Mouse (Mus musculus) adrenal gland, adult 8-10 months (tissue): ENCODE measurements around the gene Cbfa2t2. TPM values are rescaled to one million over a fixed set of nuclear protein-coding genes. Genes with fewer than 3 reads are reported as not detected.

Source experiments
- DNase-seq: peaks from one replicate; pipeline ENCODE4 v3.0.0; 2022
- total RNA-seq, 4 experiments: library from RNA; stranded (reverse); gene quantifications; 2 replicates each; pipeline ENCODE4 v1.2.4; 2022

Cbfa2t2 gene
- total RNA-seq, 4 experiments from 2014 or later = 34.0 to 55.4 (median 43.4) TPM

- DNase-seq = no peak
Measured at GRCm38 (mm10) chr2:154539720-154540119, 103.4 kb downstream of the Cbfa2t2 start.

GRCm38 (mm10) chr2:154541630-154542029 lies 105.3 kb downstream of the Cbfa2t2 start:
- no peak for DNase-seq

GRCm38 (mm10) chr2:154543567-154544347 lies 107.5 kb downstream of the Cbfa2t2 start:
- DNase-seq = no peak

GRCm38 (mm10) chr2:154546711-154547110 lies 110.4 kb downstream of the Cbfa2t2 start, which contains the start of gene 1700003F12Rik:
1700003F12Rik (plus strand) TSS chr2:154547085.
- DNase-seq = no peak

GRCm38 (mm10) chr2:154548688-154549087 lies 112.4 kb downstream of the Cbfa2t2 start:
- DNase-seq = no peak

- DNase-seq = peak; percentile 64
Measured at GRCm38 (mm10) chr2:154549127-154549885, 113.0 kb downstream of the Cbfa2t2 start.

- DNase-seq = no peak
Measured at GRCm38 (mm10) chr2:154549886-154550189, 113.6 kb downstream of the Cbfa2t2 start.

GRCm38 (mm10) chr2:154550937-154551336 lies 114.7 kb downstream of the Cbfa2t2 start:
- DNase-seq = no peak

- DNase-seq = no peak
Measured at GRCm38 (mm10) chr2:154551476-154551875, 115.2 kb downstream of the Cbfa2t2 start, which contains the start of gene Actl10. Actl10 (plus strand) TSS chr2:154551776.

GRCm38 (mm10) chr2:154551927-154552326 lies 115.6 kb downstream of the Cbfa2t2 start:
- DNase-seq = no peak

- peak; percentile 65 for DNase-seq
Measured at GRCm38 (mm10) chr2:154552424-154552907, 116.2 kb downstream of the Cbfa2t2 start.

- DNase-seq = no peak
Measured at GRCm38 (mm10) chr2:154555235-154555634, 119.0 kb downstream of the Cbfa2t2 start.

- DNase-seq = no peak
Measured at GRCm38 (mm10) chr2:154557184-154557832, 121.0 kb downstream of the Cbfa2t2 start.

GRCm38 (mm10) chr2:154558264-154559039 lies 122.2 kb downstream of the Cbfa2t2 start, which contains the start of gene Necab3:
Necab3 (minus strand) TSS chr2:154558890.
- no peak for DNase-seq

GRCm38 (mm10) chr2:154563612-154564170 lies 127.4 kb downstream of the Cbfa2t2 start:
- no peak for DNase-seq

- DNase-seq = no peak
Measured at GRCm38 (mm10) chr2:154565562-154565961, 129.3 kb downstream of the Cbfa2t2 start.

GRCm38 (mm10) chr2:154566641-154567040 lies 130.4 kb downstream of the Cbfa2t2 start:
- DNase-seq = no peak

- DNase-seq = no peak
Measured at GRCm38 (mm10) chr2:154567766-154568165, 131.5 kb downstream of the Cbfa2t2 start.

- DNase-seq = peak; percentile 23
Measured at GRCm38 (mm10) chr2:154568329-154569070, 132.2 kb downstream of the Cbfa2t2 start.

- DNase-seq = peak; percentile 50
Measured at GRCm38 (mm10) chr2:154569071-154569748, 132.9 kb downstream of the Cbfa2t2 start.
